Comparison of ENCODE assay signal across 8 mouse cellular contexts in genomic region chr9:81863181-81863887, GRCm38 (mm10). TPM values are rescaled to one million over a fixed set of nuclear protein-coding genes. Genes with fewer than 3 reads are reported as not detected.
DNase-seq lines count a peak whose midpoint lies in the region; ATAC-seq lines count a peak whose summit lies in the region.

TSS of gene Mei4 (plus strand) at chr9:81863670.

- H3K4me1 ChIP-seq in forebrain, embryonic 15.5 days = 0 out of 2 replicates have a peak, but pooled peaks cover 3% of the 10 kb centered on the region
- no peaks in the 10 kb centered on the region for H3K4me1 ChIP-seq in hindbrain, embryonic 12.5 days
- peaks cover 3% of the 10 kb centered on the region; the same call in 1 of the 2 replicates for H3K4me1 ChIP-seq in lung, embryonic 16.5 days (replicated peaks; ENCODE audit: control insufficient read depth, insufficient read depth, low read length)

- DNase-seq in ES-CJ7 (ENCODE audit: low read depth, low spot score) = peak; percentile 95
- peak; percentile 27 to 49 for DNase-seq in cerebellum, adult 18-20 months
- peak; percentile 69 to 83 for DNase-seq in layer of hippocampus, postnatal 10 days (ENCODE audit: low spot score in 2 of 2)
- peak; percentile 41 for DNase-seq in ovary, postnatal 14 days (ENCODE audit: low spot score)
- peak; percentile 94 for DNase-seq in thymus, postnatal 0 days (ENCODE audit: low spot score)

- WGBS in forebrain, embryonic 15.5 days = 1% methylated on average over 32 of the region's 32 CpGs
- 2% methylated on average over 32 of the region's 32 CpGs for WGBS in hindbrain, embryonic 12.5 days
- 2% methylated on average over 32 of the region's 32 CpGs for WGBS in lung, embryonic 16.5 days

- peak within 1 kb of the TSS; percentile 47 for H3K9ac ChIP-seq in forebrain, embryonic 15.5 days (replicated peaks)
- peak within 1 kb of the TSS; percentile 52 for H3K9ac ChIP-seq in hindbrain, embryonic 12.5 days
- peak within 1 kb of the TSS; percentile 72 for H3K9ac ChIP-seq in lung, embryonic 16.5 days (ENCODE audit: low read length)

- no peaks in the 10 kb centered on the region for H3K36me3 ChIP-seq in forebrain, embryonic 15.5 days
- H3K36me3 ChIP-seq in hindbrain, embryonic 12.5 days = no peaks in the 10 kb centered on the region
- no peaks in the 10 kb centered on the region for H3K36me3 ChIP-seq in lung, embryonic 16.5 days (ENCODE audit: control insufficient read depth, insufficient read depth, low read length)

- no peak within 1 kb of the TSS for H3K27ac ChIP-seq in forebrain, embryonic 15.5 days (replicated peaks)
- H3K27ac ChIP-seq in hindbrain, embryonic 12.5 days = no peak within 1 kb of the TSS
- H3K27ac ChIP-seq in lung, embryonic 16.5 days (ENCODE audit: low read length) = no peak within 1 kb of the TSS

- ATAC-seq in forebrain, embryonic 15.5 days (replicated peaks) = peak; percentile 99
- ATAC-seq in hindbrain, embryonic 12.5 days (ENCODE audit: low FRiP score) = peak; percentile 99
- ATAC-seq in lung, embryonic 16.5 days (ENCODE audit: low read depth) = peak; percentile 98

- peak within 1 kb of the TSS; percentile 55 for H3K4me3 ChIP-seq in forebrain, embryonic 15.5 days
- H3K4me3 ChIP-seq in hindbrain, embryonic 12.5 days = peak within 1 kb of the TSS; percentile 44
- H3K4me3 ChIP-seq in lung, embryonic 16.5 days (ENCODE audit: low read length) = peak within 1 kb of the TSS; percentile 65

- H3K4me2 ChIP-seq in forebrain, embryonic 15.5 days (replicated peaks) = peak within 1 kb of the TSS; percentile 81
- H3K4me2 ChIP-seq in hindbrain, embryonic 12.5 days (replicated peaks) = peak within 1 kb of the TSS; percentile 75
- H3K4me2 ChIP-seq in lung, embryonic 16.5 days (ENCODE audit: low read depth, low read length) = peak within 1 kb of the TSS; percentile 89

- no peaks in the 10 kb centered on the region for H3K9me3 ChIP-seq in forebrain, embryonic 15.5 days
- no peaks in the 10 kb centered on the region for H3K9me3 ChIP-seq in hindbrain, embryonic 12.5 days (replicated peaks)
- no peaks in the 10 kb centered on the region for H3K9me3 ChIP-seq in lung, embryonic 16.5 days (ENCODE audit: control insufficient read depth, low read length)

- 0 out of 2 replicates have a peak, but pooled peaks cover 2% of the 10 kb centered on the region for H3K27me3 ChIP-seq in forebrain, embryonic 15.5 days
- H3K27me3 ChIP-seq in hindbrain, embryonic 12.5 days = peaks cover 6% of the 10 kb centered on the region; the same call in 1 of the 2 replicates
- H3K27me3 ChIP-seq in lung, embryonic 16.5 days (ENCODE audit: control insufficient read depth, insufficient read depth, low read depth, low read length) = peaks cover 9% of the 10 kb centered on the region

RNA-seq across cellular contexts. Expression of gene Mei4, which starts in this region (rescaled TPM):
- polyA plus RNA-seq in forebrain, embryonic 15.5 days (2015; fragmentation: Nextera tagmentation; extraction: Ambion mirVana) = 0.72 and 0.79 TPM in 2 replicates
- 0.48 and 0.70 TPM in 2 replicates for polyA plus RNA-seq in hindbrain, embryonic 12.5 days (2016; fragmentation: Nextera tagmentation; extraction: Ambion mirVana)
- total RNA-seq in layer of hippocampus, postnatal 10 days (2021) = 1 to 10 TPM in 1 of 2 experiments, under 1 TPM in 1; 0.96 to 1.3 TPM
- 0.55 and 0.70 TPM in 2 replicates for polyA plus RNA-seq in lung, embryonic 16.5 days (2015; fragmentation: Nextera tagmentation; extraction: Ambion mirVana)
- 3.7 and 4.2 TPM in 2 replicates for polyA plus RNA-seq in thymus, postnatal 0 days (2015; fragmentation: Nextera tagmentation; extraction: Ambion mirVana)

Comparison
In these comparisons a context has a peak if more than half of its experiments do, and no peak if none do; other contexts are left out.
1. Peak in ATAC-seq, H3K4me3 ChIP-seq, H3K9ac ChIP-seq and H3K4me2 ChIP-seq in forebrain, embryonic 15.5 days; RNA of the gene not detected or under 1 TPM.
2. Peak in ATAC-seq, H3K4me3 ChIP-seq, H3K9ac ChIP-seq and H3K4me2 ChIP-seq in hindbrain, embryonic 12.5 days; RNA of the gene not detected or under 1 TPM.
3. Peak in ATAC-seq, H3K4me3 ChIP-seq, H3K9ac ChIP-seq and H3K4me2 ChIP-seq in lung, embryonic 16.5 days; RNA of the gene not detected or under 1 TPM.
4. DNase-seq: peak in every context shown above with its lines; median percentile 95 in ES-CJ7; 94 in thymus, postnatal 0 days; 76 in layer of hippocampus, postnatal 10 days; 41 in ovary, postnatal 14 days; 38 in cerebellum, adult 18-20 months.